8 mouse cellular contexts compared by ENCODE assay signal in the genomic region with DNA sequence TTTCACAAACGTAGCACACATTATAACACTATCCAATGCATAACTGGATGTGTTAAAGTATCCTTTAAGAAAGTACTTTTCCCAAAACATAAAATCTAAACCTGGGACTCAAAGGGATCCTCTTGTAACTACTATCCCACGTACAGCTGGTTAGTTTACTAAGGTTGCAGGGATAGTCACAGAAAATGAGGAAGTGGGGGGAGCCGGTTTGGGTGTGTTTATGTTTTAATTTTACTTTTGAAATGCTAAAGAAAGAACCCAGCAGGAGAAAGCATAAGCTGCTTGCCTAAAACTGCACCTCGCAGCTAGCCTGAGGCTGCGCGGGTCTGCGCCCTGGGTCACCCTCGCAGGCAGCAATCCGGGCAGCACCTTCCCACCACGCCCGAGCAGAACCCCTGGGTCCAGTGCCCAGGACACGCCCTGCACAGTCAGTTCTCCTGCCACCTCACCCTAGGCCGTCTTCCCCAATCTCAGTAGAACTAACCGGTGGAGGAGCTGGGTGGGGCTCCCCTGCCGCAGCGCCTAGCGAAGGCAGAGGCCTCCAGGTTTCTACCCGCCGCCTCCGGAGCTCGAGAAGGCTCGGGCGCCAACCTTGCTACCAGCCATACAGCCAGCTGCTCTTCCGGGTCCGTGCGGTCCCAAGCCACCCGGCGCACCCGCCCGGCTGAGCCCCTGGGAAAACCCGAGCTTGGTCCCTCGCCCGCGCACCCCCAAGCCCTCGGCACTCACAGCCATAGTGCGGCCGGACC. TPM values are rescaled to one million over a fixed set of nuclear protein-coding genes. Genes with fewer than 3 reads are reported as not detected.
DNase-seq lines count a peak whose midpoint lies in the region; ATAC-seq and TF ChIP-seq lines count a peak whose summit lies in the region.

No protein-coding gene starts in this region.

- ATAC-seq in heart, embryonic 15.5 days (replicated peaks; ENCODE audit: insufficient number of reproducible peaks, insufficient read depth, low FRiP score, low read depth), result peak; percentile 63
- ATAC-seq in liver, embryonic 15.5 days (ENCODE audit: insufficient read depth), result peak; percentile 71
- peak; percentile 89 for ATAC-seq in neural tube, embryonic 13.5 days (ENCODE audit: low read depth)

- intact Hi-C loops in left cerebral cortex, adult 2 months (cut with DNase I), result loop anchor here (2.0 to 5.0 kb wide), 3 partner anchors 36 to 60 kb away; no protein-coding TSS in a partner anchor
- intact Hi-C loops in left cerebral cortex, postnatal 10 days (cut with DNase I), result loop anchor here (5.0 kb wide), 1 partner anchor 45 kb away; no protein-coding TSS in a partner anchor

- 1% methylated on average over 37 of the region's 37 CpGs for WGBS in heart, embryonic 15.5 days
- WGBS in liver, embryonic 15.5 days (ENCODE audit: insufficient replicate concordance), result 2% methylated on average over 36 of the region's 37 CpGs
- WGBS in neural tube, embryonic 13.5 days, result 2% methylated on average over 34 of the region's 37 CpGs

- peaks cover 19% of the 10 kb centered on the region for H3K36me3 ChIP-seq in heart, embryonic 15.5 days
- peaks cover 16% of the 10 kb centered on the region for H3K36me3 ChIP-seq in liver, embryonic 15.5 days (replicated peaks)
- peaks cover 23% of the 10 kb centered on the region for H3K36me3 ChIP-seq in neural tube, embryonic 13.5 days

- H3K4me3 ChIP-seq in left cerebral cortex, adult 2 months, result peak overlapping the region; percentile 98
- H3K4me3 ChIP-seq in heart, embryonic 15.5 days, result peak overlapping the region; percentile 90
- H3K4me3 ChIP-seq in liver, embryonic 15.5 days (replicated peaks), result peak overlapping the region; percentile 70
- peak overlapping the region; percentile 91 for H3K4me3 ChIP-seq in neural tube, embryonic 13.5 days

- peak overlapping the region; percentile 85 for H3K27ac ChIP-seq in left cerebral cortex, adult 2 months
- peak overlapping the region; percentile 90 for H3K27ac ChIP-seq in heart, embryonic 15.5 days
- peak overlapping the region; percentile 84 for H3K27ac ChIP-seq in liver, embryonic 15.5 days (replicated peaks)
- H3K27ac ChIP-seq in neural tube, embryonic 13.5 days (replicated peaks), result peak overlapping the region; percentile 86

- no peaks in the 10 kb centered on the region for H3K27me3 ChIP-seq in heart, embryonic 15.5 days
- 0 out of 2 replicates have a peak, but pooled peaks cover 7% of the 10 kb centered on the region for H3K27me3 ChIP-seq in liver, embryonic 15.5 days
- no peaks in the 10 kb centered on the region for H3K27me3 ChIP-seq in neural tube, embryonic 13.5 days

- peak in 1 of 2 experiments; percentile 25 for DNase-seq in left cerebral cortex, adult 2 months (ENCODE audit: extremely low spot score in 1 of 2, low spot score in 2 of 2)
- DNase-seq in left cerebral cortex, postnatal 10 days (ENCODE audit: extremely low spot score in 1 of 2, low spot score in 2 of 2), result no peak
- peak; percentile 49 for DNase-seq in c-Kit-negative CD71-positive TER-119-positive erythroid progenitor cells, embryonic 14.5 days (ENCODE audit: low read depth, low spot score)
- no peak for DNase-seq in embryo, embryonic 10.5 days (ENCODE audit: low spot score)
- DNase-seq in left cerebral cortex, adult 18-20 months (ENCODE audit: low spot score in 2 of 2), result no peak

- H3K9me3 ChIP-seq in heart, embryonic 15.5 days (replicated peaks), result no peaks in the 10 kb centered on the region
- no peaks in the 10 kb centered on the region for H3K9me3 ChIP-seq in liver, embryonic 15.5 days (replicated peaks)
- no peaks in the 10 kb centered on the region for H3K9me3 ChIP-seq in neural tube, embryonic 13.5 days

- TF ChIP-seq CTCF in left cerebral cortex, adult 2 months (IDR thresholded peaks at IDR 0.05), result no peak

- peaks cover 27% of the 10 kb centered on the region for H3K4me1 ChIP-seq in heart, embryonic 15.5 days (replicated peaks)
- peaks cover 27% of the 10 kb centered on the region for H3K4me1 ChIP-seq in liver, embryonic 15.5 days (replicated peaks)
- H3K4me1 ChIP-seq in neural tube, embryonic 13.5 days (replicated peaks), result peaks cover 12% of the 10 kb centered on the region

- H3K9ac ChIP-seq in heart, embryonic 15.5 days, result peak overlapping the region; percentile 83
- H3K9ac ChIP-seq in liver, embryonic 15.5 days, result peak overlapping the region; percentile 64
- H3K9ac ChIP-seq in neural tube, embryonic 13.5 days, result peak overlapping the region; percentile 89

- peak overlapping the region; percentile 78 for H3K4me2 ChIP-seq in heart, embryonic 15.5 days
- H3K4me2 ChIP-seq in liver, embryonic 15.5 days, result peak overlapping the region; percentile 91
- peak overlapping the region; percentile 78 for H3K4me2 ChIP-seq in neural tube, embryonic 13.5 days

RNA-seq across cellular contexts. Expression of a gene that starts 23.2 kb away (rescaled TPM):
- 10 to 100 TPM; 26.0 to 27.3 TPM for total RNA-seq in left cerebral cortex, adult 2 months (2021)
- total RNA-seq in left cerebral cortex, postnatal 10 days (2021), result 10 to 100 TPM; 30.9 to 34.0 TPM
- 35.6 and 49.4 TPM in 2 replicates for polyA plus RNA-seq in heart, embryonic 15.5 days (2015; fragmentation: Nextera tagmentation; extraction: Ambion mirVana)
- 14.4 and 15.5 TPM in 2 replicates for polyA plus RNA-seq in liver, embryonic 15.5 days (2015; fragmentation: Nextera tagmentation; extraction: Ambion mirVana)
- 19.7 and 22.3 TPM in 2 replicates for polyA plus RNA-seq in neural tube, embryonic 13.5 days (2015; fragmentation: Nextera tagmentation; extraction: Ambion mirVana)
- total RNA-seq in left cerebral cortex, adult 18-20 months (2021), result 10 to 100 TPM; 22.6 to 23.3 TPM

RNA-seq across cellular contexts. Expression of a gene that starts 58.1 kb away (rescaled TPM):
- 10 to 100 TPM; 15.9 to 16.5 TPM for total RNA-seq in left cerebral cortex, adult 2 months (2021)
- 10 to 100 TPM; 12.5 to 14.2 TPM for total RNA-seq in left cerebral cortex, postnatal 10 days (2021)
- polyA plus RNA-seq in heart, embryonic 15.5 days (2015; fragmentation: Nextera tagmentation; extraction: Ambion mirVana), result 1.8 and 2.0 TPM in 2 replicates
- polyA plus RNA-seq in liver, embryonic 15.5 days (2015; fragmentation: Nextera tagmentation; extraction: Ambion mirVana), result 0.26 and 0.45 TPM in 2 replicates
- 5.3 and 5.4 TPM in 2 replicates for polyA plus RNA-seq in neural tube, embryonic 13.5 days (2015; fragmentation: Nextera tagmentation; extraction: Ambion mirVana)
- 10 to 100 TPM; 15.9 to 17.0 TPM for total RNA-seq in left cerebral cortex, adult 18-20 months (2021)
